Mouse (Mus musculus): ENCODE measurements at regions not wholly inside any gene's neighbourhood (a gene's known extent, or its start where the extent isn't known, plus 50 kb on each side); places are given as distances from the start of the nearest gene placed in this dataset.

GRCm38 (mm10) chrX:86490309-86490708, 185.4 kb upstream of the Mageb4 start:
- DNase-seq (ENCODE audit: low spot score in 2 of 2): peak in 1 of 2 experiments; percentile 1
